Mouse (Mus musculus) limb, embryonic 10.5 days (tissue): ENCODE measurements around the gene Fhit. TPM values are rescaled to one million over a fixed set of nuclear protein-coding genes. Genes with fewer than 3 reads are reported as not detected.
"Not testable (repeated sequence)": the region's sequence is repeated elsewhere in the genome, so short reads cannot be mapped to it uniquely, and the experiment has no call there.

Experiments used
- DNase-seq: peaks from one replicate; pipeline ENCODE4 v3.0.0-alpha.2; 2017; ENCODE audit warnings: low spot score
- H3K27ac ChIP-seq: fragments of 300-500 bp; sonication (generic); 2 replicates; pipeline ENCODE4 v1.5.1; 2016; ENCODE audit warnings: mild to moderate bottlenecking
- H3K27me3 ChIP-seq: fragments of 300-500 bp; sonication (generic); 2 replicates; pipeline ENCODE4 v1.6.1; 2016; ENCODE audit warnings: low read depth, mild to moderate bottlenecking; ENCODE audit not compliant: poor library complexity, severe bottlenecking
- H3K36me3 ChIP-seq: fragments of 300-500 bp; sonication (generic); 2 replicates; pipeline ENCODE4 v1.6.1; 2016; ENCODE audit warnings: mild to moderate bottlenecking, moderate library complexity
- H3K4me1 ChIP-seq: fragments of 300-500 bp; sonication (generic); 2 replicates; pipeline ENCODE4 v1.6.1; 2016
- H3K4me3 ChIP-seq: fragments of 300-500 bp; sonication (generic); 2 replicates; pipeline ENCODE4 v1.5.1; 2016; ENCODE audit warnings: mild to moderate bottlenecking, moderate library complexity
- H3K9me3 ChIP-seq: fragments of 300-500 bp; sonication (generic); replicated peaks from 2 replicates; pipeline ENCODE4 v1.6.1; 2016; ENCODE audit warnings: mild to moderate bottlenecking
- WGBS: fragments of 180-500 bp; shearing (Covaris S2); methylation state at CpG from one replicate; pipeline ENCODE4 v1.1.7; 2016; 5-methylcytosine and 5-hydroxymethylcytosine counted together
- polyA plus RNA-seq: library from polyadenylated mRNA; unstranded; fragments of >200 nt; fragmentation: Nextera tagmentation; extraction: Ambion mirVana; gene quantifications from 2 replicates; pipeline ENCODE4 v1.2.1, GENCODE M21; 2016

Gene Fhit
- polyA plus RNA-seq, 1 experiment from 2014 or later: 2.4 TPM

- Histone ChIP-seq H3K9me3 (no peaks in the 10 kb centered on the region), H3K27me3 (no peaks in the 10 kb centered on the region), H3K4me3 (no peak overlapping the region), H3K36me3 (no peaks in the 10 kb centered on the region), H3K27ac (no peak overlapping the region), H3K4me1 (no peaks in the 10 kb centered on the region)
- no peak for DNase-seq
- 61% methylated on average over 2 of the region's 2 CpGs for WGBS
These were observed 1158.0 kb downstream of the Fhit start for GRCm38 (mm10) chr14:10003847-10004246.

GRCm38 (mm10) chr14:9990677-9991076 lies 1171.2 kb downstream of the Fhit start:
- WGBS: 83% methylated on average over 1 of the region's 1 CpGs

GRCm38 (mm10) chr14:9976934-9977510 lies 1184.8 kb downstream of the Fhit start:
- Histone ChIP-seq H3K27me3 (no peaks in the 10 kb centered on the region), H3K27ac (no peak overlapping the region), H3K4me1 (no peaks in the 10 kb centered on the region), H3K4me3 (no peak overlapping the region), H3K36me3 (no peaks in the 10 kb centered on the region), H3K9me3 (no peaks in the 10 kb centered on the region)
- 83% methylated on average over 3 of the region's 3 CpGs for WGBS
- no peak for DNase-seq

More at GRCm38 (mm10) chr14:9990677-9991076, 1171.2 kb downstream of the Fhit start:
- H3K4me1 ChIP-seq: no peaks in the 10 kb centered on the region
- H3K27ac ChIP-seq: no peak overlapping the region
- DNase-seq: no peak
- H3K27me3 ChIP-seq: no peaks in the 10 kb centered on the region
- no peaks in the 10 kb centered on the region for H3K9me3 ChIP-seq
- no peak overlapping the region for H3K4me3 ChIP-seq
- H3K36me3 ChIP-seq: no peaks in the 10 kb centered on the region

GRCm38 (mm10) chr14:9974402-9974801 lies 1187.4 kb downstream of the Fhit start:
- H3K27me3 ChIP-seq: no peaks in the 10 kb centered on the region
- no peaks in the 10 kb centered on the region for H3K36me3 ChIP-seq
- no peak overlapping the region for H3K27ac ChIP-seq
- H3K4me1 ChIP-seq: no peaks in the 10 kb centered on the region
- no peaks in the 10 kb centered on the region for H3K9me3 ChIP-seq
- DNase-seq: no peak
- no peak overlapping the region for H3K4me3 ChIP-seq
- WGBS: 94% methylated on average over 3 of the region's 3 CpGs

- no peak overlapping the region for H3K4me3 ChIP-seq
- H3K27me3 ChIP-seq: no peaks in the 10 kb centered on the region
- no peaks in the 10 kb centered on the region for H3K4me1 ChIP-seq
- H3K36me3 ChIP-seq: no peaks in the 10 kb centered on the region
- no peak for DNase-seq
- no peaks in the 10 kb centered on the region for H3K9me3 ChIP-seq
- no peak overlapping the region for H3K27ac ChIP-seq
- WGBS: 82% methylated on average over 3 of the region's 3 CpGs
These were observed 1198.0 kb downstream of the Fhit start for GRCm38 (mm10) chr14:9963853-9964252.

GRCm38 (mm10) chr14:9960396-9960795 lies 1201.4 kb downstream of the Fhit start:
- Histone ChIP-seq H3K9me3 (no peaks in the 10 kb centered on the region), H3K4me1 (no peaks in the 10 kb centered on the region), H3K36me3 (no peaks in the 10 kb centered on the region), H3K4me3 (no peak overlapping the region), H3K27me3 (no peaks in the 10 kb centered on the region), H3K27ac (no peak overlapping the region)
- DNase-seq: no peak
- WGBS: 93% methylated on average over 2 of the region's 2 CpGs

- WGBS: 96% methylated on average over 2 of the region's 2 CpGs
- no peaks in the 10 kb centered on the region for H3K36me3 ChIP-seq
- no peaks in the 10 kb centered on the region for H3K27me3 ChIP-seq
- H3K27ac ChIP-seq: no peak overlapping the region
- H3K9me3 ChIP-seq: no peaks in the 10 kb centered on the region
- no peak for DNase-seq
- H3K4me3 ChIP-seq: no peak overlapping the region
- no peaks in the 10 kb centered on the region for H3K4me1 ChIP-seq
These were observed 1262.3 kb downstream of the Fhit start for GRCm38 (mm10) chr14:9899494-9899893.

GRCm38 (mm10) chr14:9896556-9896955 lies 1265.3 kb downstream of the Fhit start:
- WGBS: 93% methylated on average over 1 of the region's 1 CpGs
- no peak overlapping the region for H3K4me3 ChIP-seq
- no peaks in the 10 kb centered on the region for H3K9me3 ChIP-seq
- no peaks in the 10 kb centered on the region for H3K36me3 ChIP-seq
- H3K27ac ChIP-seq: no peak overlapping the region
- no peaks in the 10 kb centered on the region for H3K4me1 ChIP-seq
- no peak for DNase-seq
- no peaks in the 10 kb centered on the region for H3K27me3 ChIP-seq

- Histone ChIP-seq H3K27me3 (no peaks in the 10 kb centered on the region), H3K4me3 (no peak overlapping the region), H3K27ac (no peak overlapping the region), H3K4me1 (no peaks in the 10 kb centered on the region), H3K9me3 (no peaks in the 10 kb centered on the region), H3K36me3 (no peaks in the 10 kb centered on the region)
- 81% methylated on average over 2 of the region's 2 CpGs for WGBS
- DNase-seq: no peak
These were observed 1309.8 kb downstream of the Fhit start for GRCm38 (mm10) chr14:9852041-9852440.

GRCm38 (mm10) chr14:9832290-9832689 lies 1329.5 kb downstream of the Fhit start:
- no peak for DNase-seq
- Histone ChIP-seq H3K4me1 (no peaks in the 10 kb centered on the region), H3K4me3 (no peak overlapping the region), H3K27ac (no peak overlapping the region), H3K27me3 (no peaks in the 10 kb centered on the region), H3K36me3 (no peaks in the 10 kb centered on the region), H3K9me3 (no peaks in the 10 kb centered on the region)

- not testable (repeated sequence) for H3K9me3 ChIP-seq, H3K36me3 ChIP-seq, H3K27me3 ChIP-seq, H3K4me3 ChIP-seq, H3K27ac ChIP-seq, H3K4me1 ChIP-seq, DNase-seq
- 87% methylated on average over 8 of the region's 8 CpGs for WGBS
These were observed 1333.1 kb downstream of the Fhit start for GRCm38 (mm10) chr14:9828699-9829240.

GRCm38 (mm10) chr14:9815963-9816362 lies 1345.9 kb downstream of the Fhit start:
- Histone ChIP-seq H3K36me3 (no peaks in the 10 kb centered on the region), H3K9me3 (no peaks in the 10 kb centered on the region), H3K27ac (no peak overlapping the region), H3K4me1 (peaks cover 25% of the 10 kb centered on the region), H3K4me3 (no peak overlapping the region), H3K27me3 (no peaks in the 10 kb centered on the region)
- WGBS: 70% methylated on average over 4 of the region's 4 CpGs
- DNase-seq: no peak

- no peak overlapping the region for H3K27ac ChIP-seq
- no peaks in the 10 kb centered on the region for H3K27me3 ChIP-seq
- H3K36me3 ChIP-seq: no peaks in the 10 kb centered on the region
- no peaks in the 10 kb centered on the region for H3K9me3 ChIP-seq
- no peak overlapping the region for H3K4me3 ChIP-seq
- no peak for DNase-seq
- H3K4me1 ChIP-seq: peaks cover 24% of the 10 kb centered on the region
- 53% methylated on average over 9 of the region's 9 CpGs for WGBS
These were observed 1350.0 kb downstream of the Fhit start for GRCm38 (mm10) chr14:9811847-9812321.
